ENCODE assay signal across 10 mouse cellular contexts in the genomic region with DNA sequence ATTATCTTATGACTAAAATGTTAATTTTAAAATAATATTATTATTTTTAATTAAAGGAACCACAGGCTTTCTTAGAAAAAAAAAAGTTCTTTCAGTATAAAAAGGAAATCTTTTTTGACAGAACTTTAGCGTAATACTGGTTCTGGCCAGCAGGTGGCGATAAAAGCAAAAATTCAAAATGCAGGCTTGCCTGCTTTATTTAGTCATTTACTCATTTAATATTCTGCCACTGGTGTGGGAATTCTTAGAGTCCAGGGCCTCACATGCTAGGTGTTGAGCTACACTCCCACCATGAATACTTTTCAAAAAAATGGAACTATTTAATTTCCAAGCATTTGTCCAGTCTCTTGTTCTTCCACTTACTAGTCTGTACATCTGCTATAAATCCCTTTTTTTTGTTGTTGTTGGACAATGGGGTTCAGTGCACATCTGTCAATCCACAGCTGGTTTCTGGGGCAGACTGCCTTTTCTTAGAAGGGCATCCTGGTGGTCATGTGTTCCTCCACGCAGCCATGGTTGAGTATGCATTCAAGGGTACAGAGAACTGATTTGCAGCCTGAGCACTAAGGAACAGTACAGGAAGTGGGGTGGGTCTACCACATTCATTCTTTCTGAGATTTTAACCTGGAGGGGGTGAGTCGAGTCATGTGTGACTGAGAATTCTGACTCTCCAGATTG. TPM values are rescaled to one million over a fixed set of nuclear protein-coding genes. Genes with fewer than 3 reads are reported as not detected.
DNase-seq lines count a peak whose midpoint lies in the region; ATAC-seq lines count a peak whose summit lies in the region.
"Had no signal": no experiment of that assay in that cellular context is flagged by ENCODE, and none has a peak within 500 bp of the region (broad histone marks: within the 10 kb centered on the region; RNA-seq: fewer than 3 reads in every experiment).

No protein-coding gene starts in this region.

- no peaks in the 10 kb centered on the region for H3K9me3 ChIP-seq in kidney, embryonic 16.5 days (ENCODE audit: low read length)
- H3K9me3 ChIP-seq: embryonic facial prominence, embryonic 12.5 days; liver, embryonic 15.5 days had no signal

- ATAC-seq in kidney, embryonic 16.5 days (ENCODE audit: low FRiP score, low TSS enrichment): no peak
- no peak for ATAC-seq in inflammation-experienced regulatory T-cells, adult 6 months

- intact Hi-C loops in heart, postnatal 10 days (cut with DNase I): no loop called here
- intact Hi-C loops in left cerebral cortex, postnatal 14 days (cut with DNase I): loop anchor here (5.0 kb wide), 2 partner anchors 283 to 308 kb away; no protein-coding TSS in a partner anchor

- no peaks in the 10 kb centered on the region for H3K4me1 ChIP-seq in kidney, embryonic 16.5 days (ENCODE audit: insufficient read depth, low read length)
- H3K4me1 ChIP-seq: embryonic facial prominence, embryonic 12.5 days had no signal

- 28% methylated on average over 4 of the region's 4 CpGs for WGBS in kidney, embryonic 16.5 days

- no peak overlapping the region for H3K4me2 ChIP-seq in kidney, embryonic 16.5 days (replicated peaks; ENCODE audit: low read depth, low read length)
- H3K4me2 ChIP-seq: embryonic facial prominence, embryonic 12.5 days had no signal

- no peak overlapping the region for H3K27ac ChIP-seq in kidney, embryonic 16.5 days (ENCODE audit: low read length)
- H3K27ac ChIP-seq: embryonic facial prominence, embryonic 12.5 days; liver, embryonic 15.5 days had no signal

- no peak overlapping the region for H3K9ac ChIP-seq in kidney, embryonic 16.5 days (replicated peaks; ENCODE audit: low read length)
- H3K9ac ChIP-seq: embryonic facial prominence, embryonic 12.5 days; liver, embryonic 15.5 days had no signal

- no peaks in the 10 kb centered on the region for H3K36me3 ChIP-seq in kidney, embryonic 16.5 days (ENCODE audit: insufficient read depth, low read length)
- H3K36me3 ChIP-seq: embryonic facial prominence, embryonic 12.5 days; liver, embryonic 15.5 days had no signal

- peaks cover 22% of the 10 kb centered on the region for H3K27me3 ChIP-seq in kidney, embryonic 16.5 days (ENCODE audit: insufficient read depth, low read length)

- DNase-seq in kidney, adult 18-20 months: peak; percentile 64
- peak; percentile 81 for DNase-seq in NIH3T3 (ENCODE audit: low read depth)
- DNase-seq in cerebellum, postnatal 25 days: peak; percentile 68 to 81
- peak; percentile 67 to 81 for DNase-seq in heart, postnatal 10 days
- DNase-seq in left cerebral cortex, postnatal 14 days (ENCODE audit: low spot score in 2 of 2): peak; percentile 61 to 80
- peak; percentile 22 for DNase-seq in ovary, postnatal 36 days (ENCODE audit: low spot score)

- H3K4me3 ChIP-seq in kidney, embryonic 16.5 days (ENCODE audit: low read length): no peak overlapping the region
- H3K4me3 ChIP-seq: embryonic facial prominence, embryonic 12.5 days; liver, embryonic 15.5 days had no signal

RNA-seq across cellular contexts. Expression of gene Sec61a1, which starts 30.6 kb away (rescaled TPM):
- 274 and 277 TPM in 2 replicates for polyA plus RNA-seq in kidney, embryonic 16.5 days (2015; fragmentation: Nextera tagmentation; extraction: Ambion mirVana)
- total RNA-seq in heart, postnatal 10 days (2021): 10 to 100 TPM; 89.4 to 89.9 TPM
- 100 to 1,000 TPM; 103 to 112 TPM for total RNA-seq in left cerebral cortex, postnatal 14 days (2021)
- polyA plus RNA-seq in inflammation-experienced regulatory T-cells, adult 6 months (2017; shearing (Covaris generic)): 100 to 1,000 TPM; 183 to 218 (median 188) TPM

Comparison
In these comparisons a context has a peak if more than half of its experiments do, and no peak if none do; other contexts are left out.
1. DNase-seq: peak in every context shown above with its lines; median percentile 81 in NIH3T3; 74 in cerebellum, postnatal 25 days; 74 in heart, postnatal 10 days; 70 in left cerebral cortex, postnatal 14 days; 64 in kidney, adult 18-20 months; 22 in ovary, postnatal 36 days.